Mouse (Mus musculus): ENCODE measurements at regions not wholly inside any gene's neighbourhood (a gene's known extent, or its start where the extent isn't known, plus 50 kb on each side); places are given as distances from the start of the nearest gene placed in this dataset.
"Not testable (repeated sequence)": the region's sequence is repeated elsewhere in the genome, so short reads cannot be mapped to it uniquely, and the experiment has no call there.

DNA sequence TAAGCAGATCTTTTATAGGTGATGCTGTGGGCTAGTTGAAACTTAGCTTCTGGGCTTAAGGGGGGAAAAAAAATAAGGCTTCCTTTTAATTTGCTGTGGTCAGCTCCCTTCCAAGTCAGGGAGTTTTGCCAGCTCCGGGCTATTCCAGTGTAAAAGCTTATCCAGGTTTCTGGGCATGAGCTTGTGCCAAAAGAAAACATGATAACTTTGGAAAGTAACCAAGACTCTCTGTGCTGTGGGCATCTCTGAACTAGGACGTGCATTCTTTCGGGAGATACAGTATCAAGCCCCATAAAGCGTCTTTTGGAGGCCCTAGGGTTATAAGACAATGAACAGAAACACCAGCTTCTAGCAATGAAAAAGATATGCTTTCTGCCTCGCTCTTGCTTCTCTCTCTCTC is 114.6 kb upstream of the Dyrk2 start:
- no peak for DNase-seq (ENCODE audit: low spot score in 2 of 2)

DNA sequence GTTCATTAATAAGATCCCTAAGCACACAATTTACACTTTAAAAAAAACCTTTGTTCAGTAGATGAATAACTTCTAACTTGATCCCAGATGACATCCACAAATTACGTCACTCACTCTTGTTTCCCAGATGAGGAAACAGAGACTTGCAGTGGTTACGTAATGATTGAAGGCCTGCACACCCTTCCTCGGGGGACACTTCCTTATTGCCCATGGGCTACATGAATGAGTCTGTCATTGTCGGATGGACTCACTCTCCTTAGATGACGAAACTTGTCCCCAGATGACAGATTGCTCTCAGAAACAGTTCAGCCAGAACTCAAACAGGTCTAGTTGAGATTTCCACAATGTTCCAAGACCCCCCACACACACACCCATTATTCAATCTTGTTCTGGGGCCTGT is 111.4 kb upstream of the Dyrk2 start:
- DNase-seq (ENCODE audit: low spot score in 2 of 2) = no peak

- no peak for DNase-seq (ENCODE audit: low spot score in 2 of 2)
Measured at GRCm38 (mm10) chr10:118979339-118979738, 109.3 kb upstream of the Dyrk2 start.

GRCm38 (mm10) chr10:118978181-118978743 is 108.3 kb upstream of the Dyrk2 start:
- no peak for DNase-seq (ENCODE audit: low spot score in 2 of 2)

- no peak for DNase-seq (ENCODE audit: low spot score in 2 of 2)
Measured at GRCm38 (mm10) chr10:118976447-118976846, 106.4 kb upstream of the Dyrk2 start.

DNA sequence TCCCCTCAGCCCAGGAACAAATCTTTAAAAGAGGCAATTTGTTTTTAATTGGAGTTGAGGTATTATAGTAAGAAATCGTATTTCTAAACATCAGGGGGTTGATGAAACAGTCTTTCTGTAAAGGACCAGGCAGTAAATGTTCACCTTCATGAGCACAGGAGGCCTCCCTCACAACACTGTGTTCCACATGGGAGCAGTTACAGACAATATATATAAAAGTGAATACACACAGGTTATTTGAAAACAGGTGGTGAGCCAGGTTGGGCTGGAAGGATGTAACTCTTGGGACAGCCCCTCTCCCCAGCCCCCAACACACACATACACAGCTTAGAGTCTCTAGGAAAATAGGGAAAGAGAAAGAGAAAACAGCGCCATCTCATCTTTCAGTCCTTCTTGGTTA is 105.8 kb upstream of the Dyrk2 start:
- DNase-seq (ENCODE audit: low spot score in 2 of 2) = no peak

DNA sequence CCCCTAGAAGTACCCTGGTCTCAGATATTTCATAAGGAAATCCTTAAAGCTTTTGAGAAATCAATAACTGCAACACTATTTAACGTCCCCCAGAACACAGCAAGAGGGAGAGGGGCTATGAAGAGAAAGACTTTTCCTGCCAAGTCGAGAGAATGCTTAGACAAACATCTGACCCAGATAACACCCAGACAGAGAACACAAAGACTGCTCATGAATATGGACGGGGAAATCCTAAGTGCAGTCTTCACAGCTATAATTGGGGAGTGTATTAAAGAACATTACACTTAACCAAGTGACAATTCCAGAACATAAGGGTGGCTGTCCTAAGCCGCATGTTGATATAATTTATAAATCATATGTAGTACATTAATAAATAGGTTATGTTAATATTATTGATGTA is 103.3 kb upstream of the Dyrk2 start:
- no peak for DNase-seq (ENCODE audit: low spot score in 2 of 2)

DNA sequence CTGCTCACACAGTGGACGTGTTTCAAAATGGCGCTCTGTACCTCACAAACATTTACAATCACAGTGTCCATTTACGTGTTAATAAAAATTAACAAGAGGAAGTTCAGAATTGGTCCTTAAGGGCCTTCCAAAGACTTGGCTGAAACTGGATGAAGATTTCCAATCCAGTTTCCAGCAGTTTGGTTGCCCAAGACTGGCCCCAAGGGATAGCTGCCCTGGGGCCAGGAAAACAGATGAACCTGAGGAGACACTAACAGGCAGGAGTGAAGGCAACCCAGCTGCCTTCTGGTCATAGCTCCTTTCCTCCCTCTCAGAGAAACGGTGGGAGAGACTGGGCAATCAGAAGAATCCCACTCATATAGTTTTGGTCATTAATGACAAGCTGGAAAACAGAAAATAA is 102.6 kb upstream of the Dyrk2 start:
- no peak for DNase-seq (ENCODE audit: low spot score in 2 of 2)

DNA sequence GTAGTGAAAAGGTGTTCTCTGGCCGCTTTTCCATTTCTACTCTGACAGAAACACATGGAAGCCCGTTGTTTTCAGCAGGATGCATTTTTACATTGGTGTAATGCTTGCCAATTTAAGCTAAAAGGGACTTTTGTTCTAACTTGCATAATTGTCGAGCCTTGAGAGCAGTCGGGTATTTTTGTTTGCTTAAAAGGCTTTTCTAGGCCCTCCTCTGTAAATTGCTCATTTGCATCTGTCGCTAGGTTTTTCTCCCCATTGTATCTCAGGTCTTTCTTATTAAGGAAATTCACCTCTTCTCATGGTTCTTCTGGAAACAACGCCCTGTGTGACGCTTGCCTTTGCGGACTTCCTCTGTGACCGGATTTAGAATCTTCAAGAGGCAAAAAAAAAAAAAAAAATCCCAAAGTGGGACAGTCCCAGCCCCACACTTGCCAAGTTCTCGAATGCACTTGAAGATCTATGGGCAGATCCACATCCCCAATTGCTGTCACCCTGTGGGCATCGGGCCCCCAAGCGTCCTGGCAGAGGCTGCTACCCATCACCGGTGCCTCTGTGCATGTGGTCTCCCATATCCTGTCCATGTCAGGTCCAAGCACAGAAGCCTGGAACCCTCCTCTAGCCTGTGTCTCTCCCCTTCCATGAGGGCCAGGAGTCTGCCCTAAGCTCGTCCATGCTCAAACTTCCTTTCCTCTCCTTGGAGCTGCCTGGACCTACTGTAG is 100.6 kb upstream of the Dyrk2 start:
- no peak for DNase-seq (ENCODE audit: low spot score in 2 of 2)

DNA sequence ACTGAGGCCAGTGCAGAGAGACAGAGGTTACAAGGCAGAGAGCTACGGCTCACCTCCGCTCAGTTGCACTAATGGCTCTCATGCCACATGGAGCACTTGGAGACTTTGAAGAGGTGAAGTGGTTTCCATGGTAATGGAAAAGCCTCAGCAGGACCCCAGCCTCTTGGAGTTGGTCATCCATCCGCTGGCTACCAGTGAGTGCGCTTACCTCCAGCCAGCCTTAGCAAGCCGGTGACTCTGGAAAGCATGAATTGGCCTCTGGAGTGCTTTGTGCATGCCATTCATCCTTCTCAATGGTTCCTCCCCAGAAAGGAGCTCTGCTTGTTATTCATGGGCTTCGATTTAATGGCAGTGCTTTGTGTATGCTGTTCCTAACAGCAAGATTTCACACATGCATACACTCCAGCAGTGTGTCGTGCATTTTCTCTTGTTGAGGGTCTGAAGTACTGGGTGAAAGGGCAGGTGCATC is 91.7 kb upstream of the Dyrk2 start:
- no peak for DNase-seq (ENCODE audit: low spot score in 2 of 2)

GRCm38 (mm10) chr10:118960076-118960475 is 90.1 kb upstream of the Dyrk2 start:
- no peak for DNase-seq (ENCODE audit: low spot score in 2 of 2)

DNA sequence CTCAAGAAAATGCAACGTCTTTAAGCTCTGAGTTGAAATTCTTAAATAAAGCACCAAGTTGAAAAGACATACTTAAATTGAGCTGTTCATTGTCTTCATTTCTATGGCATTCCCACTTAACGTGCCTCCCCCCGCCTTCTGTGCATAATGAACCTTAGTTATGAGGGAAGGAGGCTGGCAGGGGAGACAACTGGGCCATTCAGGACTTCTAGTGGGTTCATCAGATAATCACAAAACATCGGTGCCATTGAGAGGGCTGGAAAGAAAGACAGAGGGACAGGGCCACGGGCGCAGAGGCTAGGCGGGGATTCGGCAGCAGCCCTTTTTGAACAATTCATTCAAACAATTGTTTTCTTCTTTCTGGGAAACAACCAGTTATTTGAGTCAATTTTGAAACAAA is 89.6 kb upstream of the Dyrk2 start:
- DNase-seq (ENCODE audit: low spot score in 2 of 2) = no peak

- no peak for DNase-seq (ENCODE audit: low spot score in 2 of 2)
Measured at GRCm38 (mm10) chr10:118956352-118956751, 86.3 kb upstream of the Dyrk2 start.

GRCm38 (mm10) chr10:118953440-118953839 is 83.4 kb upstream of the Dyrk2 start:
- no peak for DNase-seq (ENCODE audit: low spot score in 2 of 2)

DNA sequence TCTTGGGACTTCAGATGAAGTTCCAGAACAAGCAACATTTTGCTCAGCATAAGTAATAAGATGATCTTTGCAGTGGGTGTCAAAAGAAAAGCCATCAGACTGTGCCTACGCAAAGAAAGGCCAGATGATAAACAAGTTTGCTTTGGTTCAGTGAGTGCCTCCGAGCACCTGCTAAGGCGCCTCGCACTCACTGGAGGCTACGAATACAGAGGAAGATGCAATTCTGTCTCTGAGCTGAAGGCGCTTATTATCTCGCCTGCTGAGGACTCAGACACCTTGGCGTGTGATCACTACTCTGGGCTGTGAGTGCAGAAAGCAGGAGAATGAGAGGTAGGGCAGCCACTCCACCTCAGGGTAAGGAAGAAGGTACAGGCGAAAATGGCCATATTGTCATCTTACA is 82.7 kb upstream of the Dyrk2 start:
- no peak for DNase-seq (ENCODE audit: low spot score in 2 of 2)

DNA sequence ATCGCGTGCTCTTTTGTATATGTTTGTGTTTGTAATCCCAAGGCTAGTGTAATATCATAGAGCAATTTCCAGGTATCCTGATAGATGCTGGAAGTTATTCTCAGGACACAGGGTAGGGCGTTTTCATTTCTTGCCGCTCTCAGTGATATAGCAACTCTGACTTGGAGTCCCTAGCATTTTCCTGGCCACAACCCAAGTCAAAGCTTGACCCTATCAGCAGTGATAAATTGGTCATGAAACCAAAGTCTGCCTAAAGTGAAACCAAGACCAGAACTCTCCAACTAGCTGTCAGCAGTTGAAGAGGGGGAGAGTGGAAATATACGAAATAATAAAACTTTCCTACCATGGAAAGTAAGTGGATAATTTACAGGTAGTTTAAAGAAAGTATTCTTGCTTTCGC is 77.7 kb upstream of the Dyrk2 start:
- DNase-seq (ENCODE audit: low spot score in 2 of 2) = no peak

GRCm38 (mm10) chr10:118947016-118947674 is 77.1 kb upstream of the Dyrk2 start:
- DNase-seq (ENCODE audit: low spot score in 2 of 2) = no peak

GRCm38 (mm10) chr10:118927316-118927715 is 57.3 kb upstream of the Dyrk2 start:
- DNase-seq (ENCODE audit: low spot score in 2 of 2) = no peak

DNA sequence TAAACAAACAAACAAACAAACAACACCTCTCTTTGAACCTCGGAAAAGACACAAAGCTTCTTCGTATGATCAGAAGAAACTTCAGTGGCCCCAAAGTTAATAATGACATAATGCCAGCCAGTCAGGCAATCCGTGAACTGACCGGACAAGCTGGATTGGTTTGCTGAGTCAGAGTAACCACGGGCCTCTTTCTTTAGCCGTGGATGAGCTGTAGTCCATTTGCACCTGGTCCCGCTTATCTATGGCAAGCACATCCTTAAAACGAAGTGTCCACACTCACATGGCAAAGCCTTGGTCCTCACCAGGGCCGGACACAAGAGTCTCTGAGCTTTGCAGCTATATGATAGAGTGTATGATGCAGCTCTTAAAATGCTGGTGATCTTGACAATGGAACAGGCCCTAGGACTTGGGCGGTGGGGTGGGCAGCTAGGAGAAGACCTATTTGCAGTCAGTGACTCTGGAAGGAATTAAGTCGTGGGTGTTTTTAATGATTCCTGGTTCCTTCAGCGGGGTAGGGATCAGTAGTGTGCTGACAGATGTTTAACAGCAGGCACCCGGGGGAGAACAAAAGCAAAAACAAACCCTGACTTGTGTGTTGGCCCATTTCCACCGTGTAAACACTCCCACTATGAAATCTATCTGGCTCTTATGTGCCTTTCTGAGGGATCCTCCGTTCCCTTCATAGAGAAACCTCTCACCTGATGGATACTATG is 53.6 kb upstream of the Dyrk2 start:
- DNase-seq (ENCODE audit: low spot score in 2 of 2) = no peak

DNA sequence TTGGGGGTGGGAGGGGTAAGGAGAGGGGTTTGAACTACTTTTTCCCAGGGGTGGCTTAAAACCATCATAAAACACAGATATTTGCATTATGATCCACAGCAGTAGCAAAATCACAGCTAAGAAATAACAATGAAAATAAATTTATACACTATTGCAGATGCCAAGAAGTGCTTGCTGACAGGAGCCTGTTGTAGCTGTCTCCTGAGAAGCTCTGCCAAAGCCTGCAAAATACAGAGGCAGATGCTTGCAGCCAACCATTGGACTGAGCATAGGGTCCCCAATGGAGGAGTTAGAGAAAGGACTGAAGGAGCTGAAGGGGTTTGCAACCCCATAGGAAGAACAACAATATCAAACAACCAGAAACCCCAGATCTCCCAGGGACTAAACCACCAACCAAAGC is 52.1 kb upstream of the Dyrk2 start:
- not testable (repeated sequence) for DNase-seq (ENCODE audit: low spot score in 2 of 2)

All from spleen, postnatal 14 days (tissue).